Mouse (Mus musculus) heart, adult 9 months (tissue): Measurements from ENCODE around the gene Birc2.
A peak's percentile ranks its signal among the peaks of the same experiment; 100 is the strongest.
"Not testable (repeated sequence)": the region's sequence is repeated elsewhere in the genome, so short reads cannot be mapped to it uniquely, and the experiment has no call there.

Experiments used
- DNase-seq, 2 experiments: peaks; one replicate each; pipeline ENCODE4 v3.0.0; 2022; ENCODE audit warnings: low spot score in 2 of 2

Gene Birc2

GRCm38 (mm10) chr9:7836905-7837805 is at the start of gene Birc2:
TSS of gene Birc2 (minus strand) at chr9:7837064.
- DNase-seq: peak; percentile 96 to 97

GRCm38 (mm10) chr9:7884346-7884745 is 47.5 kb upstream of the Birc2 start:
- no peak for DNase-seq

GRCm38 (mm10) chr9:7882304-7882865 is 45.5 kb upstream of the Birc2 start:
- no peak for DNase-seq

GRCm38 (mm10) chr9:7873511-7874211 is 36.8 kb upstream of the Birc2 start:
- no peak for DNase-seq

DNA sequence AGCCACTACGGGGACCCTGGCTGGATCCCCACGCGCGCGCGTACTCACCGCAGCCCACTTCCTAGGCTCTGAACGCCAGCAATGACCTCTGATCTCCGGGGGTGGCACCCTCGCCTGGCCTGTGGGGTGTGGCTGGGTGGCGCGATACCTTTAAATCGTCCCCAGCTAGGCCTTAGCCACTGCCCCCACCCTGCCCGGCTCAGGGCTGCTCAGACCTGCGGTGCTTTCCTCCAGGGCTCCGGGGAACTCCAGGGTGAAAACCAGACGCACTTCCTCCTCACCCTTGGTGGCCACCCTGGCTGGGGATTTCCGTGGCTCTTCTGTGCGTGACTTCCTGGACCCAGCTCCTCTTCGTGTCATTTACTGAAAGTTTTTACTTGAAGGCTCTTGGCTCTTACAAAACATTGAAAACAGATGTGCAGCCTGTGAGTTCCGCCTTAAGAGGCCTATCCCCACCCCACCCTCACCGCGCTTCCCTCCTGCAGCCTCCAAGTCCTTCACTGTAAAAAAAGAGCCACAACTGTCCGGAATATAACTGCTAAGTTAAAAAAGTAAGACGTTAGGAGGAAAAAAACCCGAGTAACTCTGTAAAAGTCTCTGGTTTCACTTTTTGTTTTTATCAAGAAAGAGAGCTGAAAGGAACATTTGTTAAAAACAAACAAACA is 36.0 kb upstream of the Birc2 start, which contains the start of gene Birc3:
Gene Birc3 (minus strand): TSS at position 412 of the 665 bp plus-strand sequence.
- DNase-seq: peak; percentile 78 to 88

- peak in 1 of 2 experiments; percentile 18 for DNase-seq
These were observed 35.3 kb upstream of the Birc2 start for GRCm38 (mm10) chr9:7872044-7872774.

- no peak for DNase-seq
These were observed 34.6 kb upstream of the Birc2 start for GRCm38 (mm10) chr9:7871316-7872043.

GRCm38 (mm10) chr9:7870556-7871315 is 33.9 kb upstream of the Birc2 start:
- no peak for DNase-seq

DNA sequence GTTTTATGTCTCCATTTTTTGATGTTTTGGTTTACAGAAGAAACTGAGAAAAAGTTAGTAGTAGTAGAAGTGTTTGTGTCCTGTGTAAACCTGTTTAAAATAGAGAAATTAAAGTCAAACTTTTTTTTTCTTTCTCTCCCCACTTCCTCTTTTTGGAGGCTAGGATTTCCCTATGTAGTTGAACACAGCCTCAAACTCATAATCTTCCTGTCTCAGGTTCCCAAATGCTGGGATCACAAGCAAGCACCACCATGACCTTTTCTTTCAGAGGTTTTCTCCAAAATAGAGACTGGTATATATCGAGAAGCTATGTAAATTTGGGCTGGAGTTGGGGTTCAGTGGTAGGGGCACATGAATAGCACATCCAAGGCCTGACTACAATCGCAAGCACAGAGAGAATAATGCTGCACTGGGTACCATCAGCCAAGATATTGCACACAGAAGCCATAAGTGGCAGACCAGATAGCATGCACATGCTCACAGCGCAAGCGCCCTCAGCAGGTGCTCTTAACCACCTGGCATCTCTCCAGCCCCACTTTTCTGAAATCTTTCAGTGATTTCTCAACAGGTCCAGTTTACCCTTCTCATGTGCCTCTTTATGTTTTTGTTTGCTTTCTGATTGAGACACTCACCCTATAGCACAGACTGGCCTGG is 32.1 kb upstream of the Birc2 start:
- DNase-seq: no peak

GRCm38 (mm10) chr9:7867981-7868380 is 31.1 kb upstream of the Birc2 start:
- DNase-seq: peak in 1 of 2 experiments; percentile 23

GRCm38 (mm10) chr9:7866981-7867380 is 30.1 kb upstream of the Birc2 start:
- not testable (repeated sequence) for DNase-seq

GRCm38 (mm10) chr9:7860976-7861375 is 24.1 kb upstream of the Birc2 start:
- no peak for DNase-seq

- DNase-seq: no peak
These were observed 19.0 kb upstream of the Birc2 start for GRCm38 (mm10) chr9:7855912-7856311.

DNA sequence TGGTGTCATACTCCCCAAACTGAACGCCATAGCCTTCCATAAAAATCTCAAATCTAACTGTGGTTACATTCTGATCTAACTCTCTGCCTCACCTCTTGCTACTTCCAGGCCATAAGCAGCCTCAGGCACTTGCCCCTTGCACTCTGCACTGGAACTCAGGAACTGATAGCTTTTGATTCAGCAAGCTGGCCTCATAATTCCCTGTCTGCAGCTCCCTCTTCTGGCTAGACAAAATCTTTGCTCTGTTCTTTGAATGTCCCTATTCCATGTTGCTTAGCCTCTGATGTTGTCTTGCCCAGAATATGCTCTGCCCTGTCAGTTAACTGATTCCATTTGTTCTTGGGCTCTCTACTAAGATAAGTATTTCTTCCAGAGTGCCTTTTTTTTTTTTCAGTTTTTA is 18.5 kb upstream of the Birc2 start:
- DNase-seq: peak in 1 of 2 experiments; percentile 39

- DNase-seq: not testable (repeated sequence)
These were observed 17.3 kb upstream of the Birc2 start for GRCm38 (mm10) chr9:7854196-7854595.

DNA sequence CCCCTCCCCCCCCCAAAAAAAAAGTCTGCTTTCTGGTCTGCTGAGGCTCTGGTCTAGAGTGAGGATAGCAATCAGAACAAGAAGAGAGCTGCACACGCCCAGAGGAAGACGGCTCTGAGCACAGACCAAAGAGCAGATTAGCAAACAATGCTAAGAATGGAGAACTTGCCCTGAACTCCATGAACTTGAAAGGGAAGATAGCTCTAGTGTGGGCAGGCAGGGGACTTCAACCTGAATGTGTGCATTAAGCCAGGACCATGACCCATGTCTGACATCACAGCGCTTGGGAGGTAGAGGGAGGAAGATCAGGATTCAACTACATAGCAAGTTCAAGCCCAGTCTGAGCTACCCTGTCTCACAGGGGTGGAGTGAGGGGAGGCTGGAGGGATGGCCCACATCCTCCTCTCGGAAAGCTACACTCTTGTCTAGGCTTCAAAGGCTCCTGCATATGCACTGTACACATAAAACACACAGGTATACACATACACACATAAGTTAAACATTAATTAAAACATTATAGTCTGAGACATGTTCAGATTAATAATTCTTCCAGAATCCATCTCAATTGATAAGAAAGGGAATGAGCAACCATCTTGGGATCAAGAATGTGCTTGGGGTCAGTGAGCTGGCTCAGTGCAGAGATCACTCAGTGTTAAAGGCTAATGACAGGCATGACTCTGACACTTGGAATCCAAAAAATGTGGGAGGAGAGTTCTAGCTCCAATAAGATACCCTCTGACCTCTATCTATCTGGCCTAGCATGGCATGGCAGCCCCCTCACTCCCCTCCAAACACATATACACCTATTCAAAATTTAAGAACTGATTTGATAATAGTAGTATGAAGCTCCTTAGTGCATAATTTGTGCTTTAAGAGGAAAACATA is 15.7 kb upstream of the Birc2 start:
- no peak for DNase-seq

DNA sequence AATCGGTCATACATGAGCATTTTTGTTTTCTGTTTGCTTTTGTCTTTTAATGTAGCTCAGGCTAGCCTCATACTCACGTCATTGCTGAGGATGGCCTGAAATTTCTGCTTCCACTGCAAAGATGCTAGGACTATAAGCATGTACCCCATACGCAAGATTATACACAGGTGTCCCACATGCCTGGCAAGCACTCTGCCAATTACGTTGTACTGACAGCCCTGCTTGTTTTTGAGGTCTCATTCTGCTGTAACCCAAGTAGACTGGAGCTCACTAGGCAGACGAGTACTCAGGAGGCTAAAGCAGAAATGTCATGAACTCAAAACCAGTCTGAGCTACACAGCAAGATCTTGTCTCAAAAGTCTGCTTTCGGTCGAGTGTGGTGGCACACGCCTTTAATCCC is 15.0 kb upstream of the Birc2 start:
- DNase-seq: no peak

DNA sequence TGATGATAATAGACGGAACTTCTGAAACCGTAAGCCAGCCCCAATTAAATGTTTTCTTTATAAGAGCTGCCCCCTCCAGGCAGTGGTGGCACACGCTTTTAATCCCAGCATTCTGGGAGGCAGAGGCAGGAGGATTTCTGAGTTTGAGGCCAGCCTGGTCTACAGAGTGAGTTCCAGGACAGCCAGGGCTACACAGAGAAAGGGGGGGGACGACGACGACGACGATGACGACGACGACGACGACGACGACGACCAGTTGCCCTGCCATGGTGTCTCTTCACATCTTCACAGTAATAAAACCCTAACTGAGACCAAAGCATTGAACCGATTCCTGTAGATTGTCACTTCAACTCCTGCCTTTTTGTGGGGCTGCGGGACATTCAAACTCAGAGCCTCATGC is 11.3 kb upstream of the Birc2 start:
- no peak for DNase-seq
